Mouse (Mus musculus) forebrain, embryonic 14.5 days (tissue): ENCODE measurements around the gene Lgr5. TPM values are rescaled to one million over a fixed set of nuclear protein-coding genes. Genes with fewer than 3 reads are reported as not detected.

Experiments
- ATAC-seq: fragments of 200-750 bp; cut with Nextera tagmentation; 2 replicates; pipeline ENCODE4 v1.8.0; 2017; ENCODE audit warnings: mild to moderate bottlenecking, moderate library complexity
- DNase-seq: peaks from one replicate; pipeline ENCODE4 v3.0.0-alpha.2; 2015; ENCODE audit warnings: low spot score
- H3K27ac ChIP-seq: fragments of 300-500 bp; sonication (generic); 2 replicates; pipeline ENCODE4 v1.5.1; 2014; ENCODE audit warnings: low read depth, mild to moderate bottlenecking, control low read depth, low read length, moderate library complexity
- H3K27me3 ChIP-seq: fragments of 300-500 bp; sonication (generic); replicated peaks from 2 replicates; pipeline ENCODE4 v1.6.1; 2014; ENCODE audit warnings: low read length, control low read depth, mixed read lengths; ENCODE audit not compliant: control insufficient read depth, insufficient read depth
- H3K36me3 ChIP-seq: fragments of 300-500 bp; sonication (generic); 2 replicates; pipeline ENCODE4 v1.6.1; 2014; ENCODE audit warnings: low read length, control low read depth; ENCODE audit not compliant: control insufficient read depth, insufficient read depth
- H3K4me1 ChIP-seq: fragments of 300-500 bp; sonication (generic); 2 replicates; pipeline ENCODE4 v1.6.1; 2014; ENCODE audit warnings: antibody characterized with exemption, low read length, control low read depth; ENCODE audit not compliant: control insufficient read depth, insufficient read depth
- H3K4me2 ChIP-seq: fragments of 300-500 bp; sonication (generic); 2 replicates; pipeline ENCODE4 v1.6.1; 2014; ENCODE audit warnings: mild to moderate bottlenecking, control low read depth, low read length
- H3K4me3 ChIP-seq: fragments of 300-500 bp; sonication (generic); 2 replicates; pipeline ENCODE4 v1.5.1; 2014; ENCODE audit warnings: low read depth, low read length, control low read depth
- H3K9ac ChIP-seq: fragments of 300-500 bp; sonication (generic); 2 replicates; pipeline ENCODE4 v1.6.1; 2014; ENCODE audit warnings: mild to moderate bottlenecking, low read length, control low read depth, moderate library complexity
- H3K9me3 ChIP-seq: fragments of 300-500 bp; sonication (generic); replicated peaks from 2 replicates; pipeline ENCODE4 v1.6.1; 2016; ENCODE audit warnings: low read length, control low read depth, mixed read lengths; ENCODE audit not compliant: control insufficient read depth
- WGBS: fragments of 180-500 bp; shearing (Covaris S2); extraction: QIAGEN DNeasy Blood & Tissue Kit; methylation state at CpG from one replicate; pipeline ENCODE4 v1.1.7; 2014; 5-methylcytosine and 5-hydroxymethylcytosine counted together
- polyA plus RNA-seq: library from polyadenylated mRNA; unstranded; fragments of >200 nt; fragmentation: Nextera tagmentation; extraction: Ambion mirVana; gene quantifications from 2 replicates; pipeline ENCODE4 v1.2.1, GENCODE M21; 2014

Lgr5 gene
- polyA plus RNA-seq, 1 experiment from 2014 or later: 0.44 TPM

DNA sequence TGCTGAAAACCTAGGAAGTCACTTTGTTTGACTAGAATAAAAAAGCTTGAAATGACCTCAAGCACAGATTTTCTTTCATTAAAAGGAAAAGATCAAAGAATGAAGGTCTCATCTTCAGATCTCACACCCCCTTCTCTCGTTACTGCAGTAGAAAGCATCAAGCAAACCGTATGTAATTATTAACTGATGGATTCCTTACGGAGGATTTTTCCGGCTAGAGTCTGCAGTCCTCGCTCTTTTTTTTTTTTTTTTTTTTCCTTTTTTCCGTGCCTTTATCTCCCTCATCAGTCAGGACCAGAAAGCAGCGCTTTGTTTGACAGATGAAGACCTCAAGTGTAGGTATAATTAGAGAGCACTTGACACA lies 93.8 kb downstream of the Lgr5 start:
- H3K4me1 ChIP-seq: no peaks in the 10 kb centered on the region
- 16% methylated on average over 7 of the region's 7 CpGs for WGBS
- H3K4me2 ChIP-seq: peak overlapping the region; percentile 35
- no peaks in the 10 kb centered on the region for H3K9me3 ChIP-seq
- ATAC-seq: no peak
- no peak for DNase-seq
- H3K36me3 ChIP-seq: no peaks in the 10 kb centered on the region
- no peak overlapping the region for H3K4me3 ChIP-seq
- H3K27ac ChIP-seq: no peak overlapping the region
- no peaks in the 10 kb centered on the region for H3K27me3 ChIP-seq
- no peak overlapping the region for H3K9ac ChIP-seq

DNA sequence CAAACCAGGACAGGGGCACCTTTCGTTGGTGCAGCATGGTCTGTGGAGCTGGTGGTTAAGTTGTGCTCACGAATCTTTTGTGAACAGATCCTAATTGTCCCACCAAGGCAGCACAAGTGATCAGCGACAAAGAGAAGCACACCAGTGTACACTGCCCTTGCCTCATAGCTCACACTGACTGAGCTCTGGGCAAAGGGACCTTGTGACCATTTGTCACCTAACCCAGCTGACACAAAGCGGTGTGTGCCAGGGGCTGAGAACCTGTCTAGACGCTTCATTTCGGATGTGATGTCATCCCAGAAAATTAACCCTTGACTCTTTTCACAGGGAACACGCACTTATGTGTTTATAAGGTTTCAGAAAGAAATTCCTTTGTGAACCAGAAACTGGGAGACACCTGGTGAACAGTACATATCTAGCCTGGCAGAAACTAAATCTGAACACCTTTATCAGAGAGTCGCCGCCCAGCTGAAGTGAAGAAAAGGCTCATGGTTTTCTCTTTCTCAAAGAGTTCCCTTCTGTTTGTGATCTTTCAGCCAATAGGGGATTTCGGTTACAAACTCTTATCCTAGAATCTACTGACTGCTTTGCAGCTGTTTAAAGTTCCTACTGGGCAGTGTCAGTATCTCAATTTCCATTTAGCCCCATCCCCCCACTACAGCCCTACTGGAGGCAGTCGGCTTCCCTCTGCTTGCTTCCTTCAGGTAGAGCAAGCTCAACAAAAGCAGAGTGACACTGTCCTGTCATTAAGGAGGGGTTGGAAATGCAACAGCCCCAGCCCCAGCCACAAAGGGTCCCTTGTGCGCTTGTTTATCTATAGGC lies 94.4 kb downstream of the Lgr5 start:
- Histone ChIP-seq H3K4me3 (no peak overlapping the region), H3K27ac (no peak overlapping the region), H3K9me3 (no peaks in the 10 kb centered on the region), H3K4me1 (no peaks in the 10 kb centered on the region), H3K4me2 (peak overlapping the region; percentile 35), H3K9ac (no peak overlapping the region), H3K27me3 (no peaks in the 10 kb centered on the region), H3K36me3 (no peaks in the 10 kb centered on the region)
- DNase-seq (no peak), ATAC-seq (0 out of 2 replicates have a peak, but pooled peaks have one; percentile 20)
- WGBS: 50% methylated on average over 12 of the region's 12 CpGs

DNA sequence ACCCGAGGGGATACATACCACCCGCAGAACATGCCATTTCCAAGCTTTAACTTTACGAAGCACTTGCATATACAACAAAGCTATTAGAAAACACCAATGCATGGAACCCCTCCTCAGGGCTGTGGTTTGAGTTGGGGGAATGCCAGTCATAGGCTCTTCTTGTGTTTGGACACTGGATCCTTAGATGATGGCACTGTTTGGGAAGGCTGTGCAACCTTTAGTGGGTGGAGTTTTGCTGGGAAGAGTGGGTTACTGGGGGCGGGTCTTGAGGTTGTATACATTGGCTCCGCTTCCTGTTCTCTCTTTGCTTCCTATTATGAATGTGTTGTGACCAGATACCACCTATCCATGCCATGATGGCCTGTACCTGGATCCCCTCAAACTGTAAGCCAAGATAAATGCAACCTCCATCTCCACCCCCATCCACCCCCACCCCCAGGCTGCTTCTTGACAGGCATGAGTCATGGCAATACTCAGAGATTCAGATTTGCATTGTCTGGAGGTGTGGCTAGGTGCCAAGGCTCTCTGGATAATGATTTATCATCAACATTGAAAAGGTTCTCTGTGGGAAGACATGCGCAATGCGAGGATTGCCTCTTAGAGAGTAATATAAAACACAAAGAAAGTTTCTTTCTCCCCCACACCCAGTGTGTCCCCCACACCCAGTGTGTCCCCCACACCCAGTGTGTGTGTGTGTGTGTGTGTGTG lies 95.6 kb downstream of the Lgr5 start:
- no peak for ATAC-seq

DNA sequence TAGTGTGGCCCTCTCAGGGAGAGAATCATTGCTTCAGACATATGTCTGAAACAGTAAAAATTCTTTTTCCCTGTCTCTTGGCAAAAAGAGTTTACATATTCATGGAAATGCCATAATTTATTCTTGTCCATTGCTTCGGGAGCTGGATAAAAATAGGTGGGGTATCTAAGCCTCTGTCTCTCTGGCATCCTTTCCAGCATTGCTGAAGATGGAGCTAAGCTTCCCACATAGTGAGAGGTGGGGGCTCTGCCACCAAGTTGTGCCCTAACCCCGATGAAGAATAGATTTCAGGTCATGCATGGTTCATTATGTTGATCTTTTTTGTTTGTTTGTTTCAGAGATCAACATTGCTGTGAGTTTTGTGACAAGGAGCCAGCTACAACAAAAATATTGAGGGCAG lies 102.0 kb downstream of the Lgr5 start:
- H3K9me3 ChIP-seq: no peaks in the 10 kb centered on the region
- no peak overlapping the region for H3K4me2 ChIP-seq
- DNase-seq: no peak

More for the DNA sequence above, 95.6 kb downstream of the Lgr5 start:
- no peaks in the 10 kb centered on the region for H3K36me3 ChIP-seq
- no peaks in the 10 kb centered on the region for H3K9me3 ChIP-seq
- no peaks in the 10 kb centered on the region for H3K27me3 ChIP-seq
- no peak for DNase-seq
- no peak overlapping the region for H3K4me3 ChIP-seq
- no peaks in the 10 kb centered on the region for H3K4me1 ChIP-seq
- 94% methylated on average over 7 of the region's 7 CpGs for WGBS
- H3K27ac ChIP-seq: no peak overlapping the region
- H3K9ac ChIP-seq: no peak overlapping the region
- no peak overlapping the region for H3K4me2 ChIP-seq

DNA sequence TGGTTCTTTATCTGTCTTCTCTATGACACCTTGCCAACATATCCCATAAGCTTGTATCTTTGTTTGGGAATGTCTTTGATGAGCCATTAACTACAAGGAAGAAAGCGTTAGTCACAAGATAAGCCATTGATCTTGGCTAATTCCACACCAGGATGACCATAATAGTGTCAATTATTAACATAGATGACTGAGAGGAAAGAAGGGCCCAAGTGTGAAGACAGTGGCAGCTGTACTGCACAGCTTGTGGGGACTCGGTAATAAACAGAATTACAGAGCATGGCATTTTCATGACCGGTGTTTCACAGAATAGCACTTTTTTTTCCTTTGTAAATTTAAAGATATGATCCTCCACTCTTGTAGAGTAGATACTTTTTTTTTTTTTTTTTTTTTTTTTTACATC lies 102.9 kb downstream of the Lgr5 start:
- WGBS: 83% methylated on average over 3 of the region's 3 CpGs
- DNase-seq (no peak), ATAC-seq (no peak)
- 0 out of 2 replicates have a peak, but pooled peaks cover 14% of the 10 kb centered on the region for H3K27me3 ChIP-seq
- no peaks in the 10 kb centered on the region for H3K9me3 ChIP-seq
- H3K4me1 ChIP-seq: no peaks in the 10 kb centered on the region
- H3K27ac ChIP-seq: no peak overlapping the region
- H3K4me2 ChIP-seq: no peak overlapping the region
- no peaks in the 10 kb centered on the region for H3K36me3 ChIP-seq
- H3K4me3 ChIP-seq: no peak overlapping the region
- H3K9ac ChIP-seq: no peak overlapping the region

More for the DNA sequence above, 102.0 kb downstream of the Lgr5 start:
- Histone ChIP-seq H3K27ac (no peak overlapping the region), H3K27me3 (0 out of 2 replicates have a peak, but pooled peaks cover 4% of the 10 kb centered on the region), H3K9ac (no peak overlapping the region), H3K36me3 (no peaks in the 10 kb centered on the region), H3K4me3 (no peak overlapping the region), H3K4me1 (no peaks in the 10 kb centered on the region)
- WGBS: 85% methylated on average over 2 of the region's 2 CpGs
- no peak for ATAC-seq

DNA sequence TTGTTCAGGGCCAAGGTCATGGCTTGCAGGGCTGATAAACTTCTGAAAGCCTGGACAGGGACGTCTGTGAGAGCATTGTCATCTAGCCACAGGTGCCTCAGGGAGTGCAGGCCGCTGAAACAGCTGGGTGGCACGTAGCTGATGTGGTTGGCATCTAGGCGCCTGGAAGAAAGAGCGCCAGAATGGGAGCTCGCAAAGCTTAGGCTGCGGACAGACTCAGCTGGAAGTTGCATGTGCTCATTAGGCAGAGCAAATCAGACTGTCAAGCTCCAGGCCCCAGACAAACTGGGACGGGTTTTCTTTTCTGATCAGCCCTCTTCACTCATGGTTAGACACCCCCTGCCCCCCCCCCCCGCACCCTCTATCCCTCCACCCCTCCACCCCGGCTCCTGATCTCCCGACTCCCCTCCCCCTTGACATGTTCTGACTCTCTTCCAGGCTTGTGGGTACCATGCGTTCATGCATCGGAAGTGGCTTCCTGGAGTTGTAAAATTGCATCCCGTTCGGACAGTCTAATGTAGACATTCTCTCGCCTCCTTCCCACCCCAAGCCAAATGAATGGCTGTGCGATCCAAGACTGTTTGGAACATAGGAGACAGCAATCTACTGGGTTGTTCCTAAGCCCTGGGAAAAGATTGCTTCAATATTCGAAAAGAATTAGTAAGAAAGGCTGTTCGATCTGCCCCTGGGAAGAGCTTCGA lies 109.0 kb downstream of the Lgr5 start:
- WGBS: 12% methylated on average over 20 of the region's 20 CpGs
- no peak overlapping the region for H3K9ac ChIP-seq

DNA sequence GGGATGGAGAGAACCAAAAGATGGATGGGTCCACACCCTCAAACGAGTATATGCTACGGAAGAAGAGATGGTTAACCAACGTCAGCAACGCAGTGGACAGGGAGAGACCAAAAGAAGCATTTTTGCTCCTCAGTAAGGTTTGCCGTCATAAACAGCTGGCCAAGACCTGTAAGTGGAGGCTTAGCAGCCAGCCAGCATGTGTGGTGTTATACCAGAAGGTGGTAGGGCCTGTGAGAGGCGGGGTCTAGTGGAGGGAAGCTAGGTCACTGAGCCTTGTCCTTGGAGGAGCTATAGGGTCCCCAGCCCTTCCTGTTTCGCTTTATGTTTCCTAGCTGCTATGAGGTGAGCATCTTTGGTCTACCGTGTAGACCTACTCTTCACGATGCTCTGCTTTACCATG lies 111.1 kb downstream of the Lgr5 start:
- no peak for ATAC-seq
- peaks cover 57% of the 10 kb centered on the region for H3K27me3 ChIP-seq
- DNase-seq: no peak
- H3K4me1 ChIP-seq: no peaks in the 10 kb centered on the region
- H3K36me3 ChIP-seq: no peaks in the 10 kb centered on the region
- no peak overlapping the region for H3K9ac ChIP-seq
- no peaks in the 10 kb centered on the region for H3K9me3 ChIP-seq
- no peak overlapping the region for H3K27ac ChIP-seq
- WGBS: 91% methylated on average over 9 of the region's 9 CpGs
- H3K4me3 ChIP-seq: no peak overlapping the region
- no peak overlapping the region for H3K4me2 ChIP-seq

More for the DNA sequence above, 109.0 kb downstream of the Lgr5 start:
- DNase-seq: peak; percentile 49
- ATAC-seq: peak; percentile 44; the same call in 1 of the 2 replicates
- Histone ChIP-seq H3K36me3 (no peaks in the 10 kb centered on the region), H3K4me2 (peak overlapping the region; percentile 33), H3K27me3 (peaks cover 46% of the 10 kb centered on the region), H3K4me1 (no peaks in the 10 kb centered on the region), H3K27ac (no peak overlapping the region), H3K9me3 (no peaks in the 10 kb centered on the region), H3K4me3 (0 out of 2 replicates have a peak overlapping the region, but pooled peaks have one; percentile 2)

DNA sequence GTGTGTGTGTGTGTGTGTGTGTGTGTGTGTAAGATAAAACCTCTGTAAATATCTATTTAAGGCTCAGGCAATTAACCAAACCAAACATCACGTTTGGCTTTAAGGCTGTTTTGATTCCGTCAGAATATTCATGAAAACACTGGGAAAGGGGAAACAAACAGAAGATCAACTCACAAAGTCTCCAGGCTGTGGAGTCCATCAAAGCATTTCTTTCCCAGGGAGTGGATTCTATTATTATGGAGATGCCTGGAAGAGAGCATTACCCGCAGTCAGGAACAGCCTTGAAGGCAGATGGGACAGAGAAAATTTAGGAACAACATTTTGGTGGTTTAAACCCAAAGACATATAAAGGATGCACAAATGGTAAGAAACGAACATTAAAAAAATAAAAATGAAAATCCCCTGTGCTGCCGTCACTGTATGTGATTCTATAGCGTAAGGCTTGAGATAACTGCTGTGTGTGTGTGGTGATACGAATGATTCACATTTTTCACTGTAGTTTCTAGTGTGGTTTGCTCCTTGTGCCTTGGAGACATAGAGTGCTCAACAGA lies 112.5 kb downstream of the Lgr5 start:
- no peak for DNase-seq
- no peak overlapping the region for H3K4me2 ChIP-seq
- no peaks in the 10 kb centered on the region for H3K9me3 ChIP-seq
- H3K4me3 ChIP-seq: no peak overlapping the region
- H3K9ac ChIP-seq: no peak overlapping the region
- H3K36me3 ChIP-seq: no peaks in the 10 kb centered on the region
- H3K27ac ChIP-seq: no peak overlapping the region
- H3K27me3 ChIP-seq: peaks cover 62% of the 10 kb centered on the region
- ATAC-seq: no peak
- no peaks in the 10 kb centered on the region for H3K4me1 ChIP-seq
- WGBS: 47% methylated on average over 7 of the region's 7 CpGs
